Mouse (Mus musculus): ENCODE measurements around the gene Hectd3. TPM values are rescaled to one million over a fixed set of nuclear protein-coding genes. Genes with fewer than 3 reads are reported as not detected.

The Hectd3 gene
- total and polyA plus RNA-seq, 3 experiments: 6.6 to 8.6 (median 7.8) TPM

- TF ChIP-seq JUN (IDR thresholded peaks at IDR 0.05; ENCODE audit: insufficient read depth, low read depth, low read length): no peak
- no peak for TF ChIP-seq MAFK (IDR thresholded peaks at IDR 0.05; ENCODE audit: insufficient replicate concordance, low read length)
- TF ChIP-seq POLR2A (IDR thresholded peaks at IDR 0.05; ENCODE audit: low read depth, low read length): no peak
- no peak for TF ChIP-seq USF1 (IDR thresholded peaks at IDR 0.05; ENCODE audit: low read depth, low read length)
- no peak for TF ChIP-seq TCF12 (IDR thresholded peaks at IDR 0.05; ENCODE audit: low read depth, low read length)
- TF ChIP-seq USF2 (conservative IDR thresholded peaks at IDR 0.05; ENCODE audit: low read depth, low read length): no peak
- TF ChIP-seq MAZ (IDR thresholded peaks at IDR 0.05; ENCODE audit: low read depth, low read length): no peak
- TF ChIP-seq RAD21 (IDR thresholded peaks at IDR 0.05; ENCODE audit: low read depth, low read length): no peak
- no peak for TF ChIP-seq BHLHE40 (IDR thresholded peaks at IDR 0.05; ENCODE audit: low read depth, low read length)
- no peak for TF ChIP-seq CHD2 (IDR thresholded peaks at IDR 0.05; ENCODE audit: low read length)
- TF ChIP-seq TBP (conservative IDR thresholded peaks at IDR 0.05; ENCODE audit: low read depth, low read length): no peak
- no peak for TF ChIP-seq POLR2AphosphoS2 (IDR thresholded peaks at IDR 0.05; ENCODE audit: low read depth, low read length)
- TF ChIP-seq E2F4 (IDR thresholded peaks at IDR 0.05; ENCODE audit: insufficient replicate concordance, low read depth, low read length): no peak
- no peak for TF ChIP-seq UBTF (IDR thresholded peaks at IDR 0.05; ENCODE audit: low read depth, low read length)
- no peak for TF ChIP-seq GABPA (IDR thresholded peaks at IDR 0.05; ENCODE audit: insufficient replicate concordance, low read depth, low read length)
- TF ChIP-seq RCOR1 (conservative IDR thresholded peaks at IDR 0.05; ENCODE audit: low read depth, low read length): no peak
- no peak for TF ChIP-seq CHD1 (IDR thresholded peaks at IDR 0.05; ENCODE audit: low read depth, low read length)
- dilution Hi-C loops (cut with MboI; ENCODE audit: extremely low pct_ligation_motif_present, extremely low pct_unique_long_range_greater_than_20kb, low sequenced_read_pairs): no loop called here
These were observed 4.5 kb downstream of the Hectd3 start for GRCm38 (mm10) chr4:116999513-117000154.

GRCm38 (mm10) chr4:117001957-117002356 lies 6.8 kb downstream of the Hectd3 start:
- in situ Hi-C loops (cut with MboI; ENCODE audit: low pct_ligation_motif_present, low pct_unique_long_range_greater_than_20kb, low sequenced_read_pairs) (loop anchor here (5.0 kb wide), 1 partner anchor 130 kb away; the partner anchor contains the start of gene Plk3), dilution Hi-C loops (cut with MboI; ENCODE audit: extremely low pct_ligation_motif_present, extremely low pct_unique_long_range_greater_than_20kb, low sequenced_read_pairs) (no loop called here)
- Histone ChIP-seq H3K27ac (ENCODE audit: insufficient read depth, low read depth) (no peak overlapping the region), H3K9ac (ENCODE audit: insufficient read depth, low read depth) (no peak overlapping the region), H3K4me1 (ENCODE audit: control insufficient read depth in 1 of 2, insufficient read depth in 2 of 2) (peaks cover 10 to 21% of the 10 kb centered on the region in 2 experiments; a peak in 3 of 4 replicates), H3K4me2 (ENCODE audit: insufficient read depth, low read depth, poor library complexity, severe bottlenecking) (no peak overlapping the region), H3K27me3 (replicated peaks) (no peaks in the 10 kb centered on the region), H3K4me3 (replicated peaks in 1 of 3; ENCODE audit: low read depth in 2 of 3, low read length in 2 of 3, poor library complexity in 1 of 3) (no peak overlapping the region), H3K9me3 (replicated peaks; ENCODE audit: low read length) (no peaks in the 10 kb centered on the region), H3K79me2 (replicated peaks; ENCODE audit: control insufficient read depth, extremely low read depth, insufficient read depth, poor library complexity, severe bottlenecking) (no peaks in the 10 kb centered on the region), H3K36me3 (replicated peaks in 1 of 2; ENCODE audit: control insufficient read depth in 1 of 2, insufficient read depth in 1 of 2, low read length in 1 of 2) (peaks cover 28 to 62% of the 10 kb centered on the region in 2 experiments)
- no peak for TF ChIP-seq GABPA (IDR thresholded peaks at IDR 0.05; ENCODE audit: insufficient replicate concordance, low read depth, low read length)
- no peak for TF ChIP-seq UBTF (IDR thresholded peaks at IDR 0.05; ENCODE audit: low read depth, low read length)
- TF ChIP-seq CTCF (conservative IDR thresholded peaks at IDR 0.05 in 1 of 2, IDR thresholded peaks at IDR 0.05 in 1 of 2; ENCODE audit: low read depth in 2 of 2, low read length in 2 of 2): no peak
- no peak for TF ChIP-seq POLR2A (IDR thresholded peaks at IDR 0.05; ENCODE audit: low read depth, low read length)
- no peak for TF ChIP-seq BHLHE40 (IDR thresholded peaks at IDR 0.05; ENCODE audit: low read depth, low read length)
- TF ChIP-seq E2F4 (IDR thresholded peaks at IDR 0.05; ENCODE audit: insufficient replicate concordance, low read depth, low read length): no peak
- TF ChIP-seq ETS1 (conservative IDR thresholded peaks at IDR 0.05; ENCODE audit: low read depth, low read length): no peak
- no peak for TF ChIP-seq POLR2AphosphoS2 (IDR thresholded peaks at IDR 0.05; ENCODE audit: low read depth, low read length)
- no peak for TF ChIP-seq SIN3A (IDR thresholded peaks at IDR 0.05; ENCODE audit: low read length)
- TF ChIP-seq JUND (conservative IDR thresholded peaks at IDR 0.05; ENCODE audit: low read depth, low read length): no peak
- no peak for TF ChIP-seq TBP (conservative IDR thresholded peaks at IDR 0.05; ENCODE audit: low read depth, low read length)
- TF ChIP-seq CHD1 (IDR thresholded peaks at IDR 0.05; ENCODE audit: low read depth, low read length): no peak
- TF ChIP-seq RCOR1 (conservative IDR thresholded peaks at IDR 0.05; ENCODE audit: low read depth, low read length): no peak
- no peak for TF ChIP-seq MAX (IDR thresholded peaks at IDR 0.05; ENCODE audit: low read length)
- TF ChIP-seq TCF12 (IDR thresholded peaks at IDR 0.05; ENCODE audit: low read depth, low read length): no peak
- no peak for TF ChIP-seq SMC3 (IDR thresholded peaks at IDR 0.05; ENCODE audit: low read depth, low read length)
- no peak for TF ChIP-seq MAZ (IDR thresholded peaks at IDR 0.05; ENCODE audit: low read depth, low read length)
- no peak for DNase-seq (ENCODE audit: extremely low read depth)

More at GRCm38 (mm10) chr4:116999513-117000154, 4.5 kb downstream of the Hectd3 start:
- in situ Hi-C loops (cut with MboI; ENCODE audit: low pct_ligation_motif_present, low pct_unique_long_range_greater_than_20kb, low sequenced_read_pairs): loop anchor here (5.0 kb wide), 1 partner anchor 133 kb away; the partner anchor contains the start of gene Plk3
- Histone ChIP-seq H3K27me3 (replicated peaks) (no peaks in the 10 kb centered on the region), H3K9me3 (replicated peaks; ENCODE audit: low read length) (no peaks in the 10 kb centered on the region), H3K27ac (ENCODE audit: insufficient read depth, low read depth) (no peak overlapping the region), H3K79me2 (replicated peaks; ENCODE audit: control insufficient read depth, extremely low read depth, insufficient read depth, poor library complexity, severe bottlenecking) (no peaks in the 10 kb centered on the region), H3K4me1 (ENCODE audit: control insufficient read depth in 1 of 2, insufficient read depth in 2 of 2) (peaks cover 11 to 21% of the 10 kb centered on the region in 2 experiments), H3K9ac (ENCODE audit: insufficient read depth, low read depth) (no peak overlapping the region), H3K4me2 (ENCODE audit: insufficient read depth, low read depth, poor library complexity, severe bottlenecking) (no peak overlapping the region), H3K4me3 (replicated peaks in 1 of 3; ENCODE audit: low read depth in 2 of 3, low read length in 2 of 3, poor library complexity in 1 of 3) (no peak overlapping the region), H3K36me3 (replicated peaks in 1 of 2; ENCODE audit: control insufficient read depth in 1 of 2, insufficient read depth in 1 of 2, low read length in 1 of 2) (peaks cover 28 to 65% of the 10 kb centered on the region in 2 experiments)
- no peak for DNase-seq (ENCODE audit: extremely low read depth)

Measured in CH12.LX (cell line).